Mouse (Mus musculus) stomach, embryonic 14.5 days (tissue): Measurements from ENCODE around the gene Zfp13. TPM values are rescaled to one million over a fixed set of nuclear protein-coding genes. Genes with fewer than 3 reads are reported as not detected.
"Not testable (repeated sequence)": the region's sequence is repeated elsewhere in the genome, so short reads cannot be mapped to it uniquely, and the experiment has no call there.

Experiments
- ATAC-seq: fragments of 200-750 bp; cut with Nextera tagmentation; 2 replicates; pipeline ENCODE4 v1.8.0; 2017; ENCODE audit warnings: low read depth, moderate TSS enrichment; ENCODE audit not compliant: insufficient number of reproducible peaks, insufficient read depth, low FRiP score
- H3K27ac ChIP-seq: fragments of 300-500 bp; sonication (generic); 2 replicates; pipeline ENCODE4 v1.5.1; 2014; ENCODE audit warnings: mild to moderate bottlenecking, low read length, moderate library complexity, mixed read lengths
- H3K27me3 ChIP-seq: fragments of 300-500 bp; sonication (generic); 2 replicates; pipeline ENCODE4 v1.6.1; 2014; ENCODE audit warnings: low read length, control low read depth, mixed read lengths; ENCODE audit not compliant: control insufficient read depth, insufficient read depth
- H3K36me3 ChIP-seq: fragments of 300-500 bp; sonication (generic); 2 replicates; pipeline ENCODE4 v1.6.1; 2014; ENCODE audit warnings: mild to moderate bottlenecking, control low read depth, low read length, moderate library complexity, mixed read lengths; ENCODE audit not compliant: control insufficient read depth, insufficient read depth
- H3K4me1 ChIP-seq: fragments of 300-500 bp; sonication (generic); 2 replicates; pipeline ENCODE4 v1.6.1; 2014; ENCODE audit warnings: low read length, control low read depth, mixed read lengths; ENCODE audit not compliant: control insufficient read depth, insufficient read depth
- H3K4me2 ChIP-seq: fragments of 300-500 bp; sonication (generic); replicated peaks from 2 replicates; pipeline ENCODE4 v1.6.1; 2014; ENCODE audit warnings: low read depth, low read length, control low read depth
- H3K4me3 ChIP-seq: fragments of 300-500 bp; sonication (generic); 2 replicates; pipeline ENCODE4 v1.5.1; 2014; ENCODE audit warnings: low read depth, low read length, control low read depth
- H3K9ac ChIP-seq: fragments of 300-500 bp; sonication (generic); replicated peaks from 2 replicates; pipeline ENCODE4 v1.6.1; 2014; ENCODE audit warnings: low read depth, mild to moderate bottlenecking, control low read depth, low read length, moderate library complexity, mixed read lengths
- H3K9me3 ChIP-seq: fragments of 300-500 bp; sonication (generic); 2 replicates; pipeline ENCODE4 v1.6.1; 2016; ENCODE audit warnings: low read depth, low read length, control low read depth; ENCODE audit not compliant: control insufficient read depth
- WGBS: fragments of 180-500 bp; shearing (Covaris S2); extraction: QIAGEN DNeasy Blood & Tissue Kit; methylation state at CpG from one replicate; pipeline ENCODE4 v1.1.7; 2014; 5-methylcytosine and 5-hydroxymethylcytosine counted together
- polyA plus RNA-seq: library from polyadenylated mRNA; unstranded; fragments of >200 nt; fragmentation: Nextera tagmentation; extraction: Ambion mirVana; gene quantifications from 2 replicates; pipeline ENCODE4 v1.2.1, GENCODE M21; 2014

The Zfp13 gene
- polyA plus RNA-seq, 1 experiment from 2014 or later = 15.7 TPM

GRCm38 (mm10) chr17:23600641-23601622 lies 1.6 kb upstream of the Zfp13 start, which contains the start of gene Zscan10:
Gene Zscan10, plus strand, starts transcription at chr17:23600856.
- H3K9me3 ChIP-seq = no peaks in the 10 kb centered on the region
- no peak within 1 kb of the TSS for H3K9ac ChIP-seq
- no peaks in the 10 kb centered on the region for H3K4me1 ChIP-seq
- H3K27ac ChIP-seq = peak within 1 kb of the TSS; percentile 90
- no peaks in the 10 kb centered on the region for H3K27me3 ChIP-seq
- no peak for ATAC-seq
- H3K36me3 ChIP-seq = no peaks in the 10 kb centered on the region
- peak within 1 kb of the TSS; percentile 80 for H3K4me2 ChIP-seq
- peak within 1 kb of the TSS; percentile 42; the same call in 1 of the 2 replicates for H3K4me3 ChIP-seq
- WGBS = 54% methylated on average over 15 of the region's 15 CpGs

- peak overlapping the region; percentile 90 for H3K27ac ChIP-seq
- H3K4me2 ChIP-seq = peak overlapping the region; percentile 80
- no peaks in the 10 kb centered on the region for H3K9me3 ChIP-seq
- ATAC-seq = no peak
- no peaks in the 10 kb centered on the region for H3K27me3 ChIP-seq
- H3K36me3 ChIP-seq = no peaks in the 10 kb centered on the region
- H3K9ac ChIP-seq = peak overlapping the region; percentile 48
- peak overlapping the region; percentile 42 for H3K4me3 ChIP-seq
- H3K4me1 ChIP-seq = no peaks in the 10 kb centered on the region
- WGBS = 32% methylated on average over 7 of the region's 7 CpGs
Measured at GRCm38 (mm10) chr17:23599605-23600063, 347 bp upstream of the Zfp13 start.

- 80% methylated on average over 4 of the region's 4 CpGs for WGBS
- not testable (repeated sequence) for H3K9me3 ChIP-seq, H3K27me3 ChIP-seq, ATAC-seq, H3K4me3 ChIP-seq, H3K4me2 ChIP-seq, H3K36me3 ChIP-seq, H3K9ac ChIP-seq, H3K4me1 ChIP-seq, H3K27ac ChIP-seq
Measured at GRCm38 (mm10) chr17:23595139-23595538, 4.1 kb downstream of the Zfp13 start.

- Histone ChIP-seq H3K4me1 (no peaks in the 10 kb centered on the region), H3K27ac (peak overlapping the region; percentile 64), H3K9me3 (no peaks in the 10 kb centered on the region), H3K27me3 (no peaks in the 10 kb centered on the region), H3K4me2 (peak overlapping the region; percentile 73), H3K9ac (peak overlapping the region; percentile 47), H3K36me3 (no peaks in the 10 kb centered on the region), H3K4me3 (peak overlapping the region; percentile 48)
- peak; percentile 43; the same call in 1 of the 2 replicates for ATAC-seq
- 8% methylated on average over 13 of the region's 13 CpGs for WGBS
Measured at GRCm38 (mm10) chr17:23592926-23593300, 6.4 kb downstream of the Zfp13 start.

- Histone ChIP-seq H3K4me1 (no peaks in the 10 kb centered on the region), H3K4me2 (peak overlapping the region; percentile 73), H3K36me3 (no peaks in the 10 kb centered on the region), H3K27me3 (no peaks in the 10 kb centered on the region), H3K27ac (peak overlapping the region; percentile 64), H3K9me3 (no peaks in the 10 kb centered on the region), H3K9ac (peak overlapping the region; percentile 47), H3K4me3 (peak overlapping the region; percentile 48)
- ATAC-seq = peak; percentile 100
- 6% methylated on average over 34 of the region's 34 CpGs for WGBS
Measured at GRCm38 (mm10) chr17:23592208-23592925, 6.9 kb downstream of the Zfp13 start.

GRCm38 (mm10) chr17:23587253-23587652 lies 12.0 kb downstream of the Zfp13 start:
- 51% methylated on average over 2 of the region's 2 CpGs for WGBS
- H3K9me3 ChIP-seq = no peaks in the 10 kb centered on the region
- H3K9ac ChIP-seq = no peak overlapping the region
- H3K4me1 ChIP-seq = peaks cover 14% of the 10 kb centered on the region; the same call in 1 of the 2 replicates
- no peak for ATAC-seq
- H3K4me2 ChIP-seq = no peak overlapping the region
- H3K4me3 ChIP-seq = no peak overlapping the region
- H3K36me3 ChIP-seq = no peaks in the 10 kb centered on the region
- H3K27me3 ChIP-seq = no peaks in the 10 kb centered on the region
- no peak overlapping the region for H3K27ac ChIP-seq

GRCm38 (mm10) chr17:23585721-23586491 lies 13.4 kb downstream of the Zfp13 start:
- Histone ChIP-seq H3K4me1 (peaks cover 14% of the 10 kb centered on the region; the same call in 1 of the 2 replicates), H3K27ac (no peak overlapping the region), H3K36me3 (peaks cover 3% of the 10 kb centered on the region; the same call in 1 of the 2 replicates), H3K9ac (peak overlapping the region; percentile 72), H3K4me3 (peak overlapping the region; percentile 74), H3K4me2 (peak overlapping the region; percentile 94), H3K27me3 (no peaks in the 10 kb centered on the region), H3K9me3 (no peaks in the 10 kb centered on the region)
- under 1% methylated on average over 22 of the region's 22 CpGs for WGBS
- peak; percentile 75 for ATAC-seq
